8 mouse cellular contexts compared by ENCODE assay signal in the genomic region with DNA sequence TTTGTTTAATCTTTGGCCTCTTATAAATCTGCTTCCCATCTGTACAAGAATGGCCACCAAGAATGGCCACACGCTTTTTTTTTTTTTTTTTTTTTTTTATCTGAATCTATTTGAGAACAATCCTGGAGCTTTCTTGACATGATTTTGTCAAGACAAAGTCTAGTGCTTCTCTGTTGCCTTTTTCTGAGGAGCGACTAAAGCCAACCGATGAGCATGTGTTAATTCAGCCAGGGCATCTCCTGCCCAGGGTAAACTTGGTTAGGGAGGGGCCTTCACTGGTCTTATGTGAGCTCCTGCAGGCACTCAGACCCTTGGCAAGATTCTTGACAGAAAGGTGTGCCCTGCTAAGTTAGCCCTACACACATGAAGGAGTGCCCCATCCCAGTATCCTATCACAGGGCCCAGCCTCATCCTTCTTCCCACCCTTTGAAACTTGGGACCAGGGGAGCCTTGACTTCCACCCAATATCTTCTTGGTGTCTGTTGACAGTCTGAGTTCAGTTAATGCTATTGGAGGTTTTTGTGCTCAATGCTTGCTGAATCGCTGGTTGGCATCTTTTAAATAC. TPM values are rescaled to one million over a fixed set of nuclear protein-coding genes. Genes with fewer than 3 reads are reported as not detected.
DNase-seq lines count a peak whose midpoint lies in the region; ATAC-seq lines count a peak whose summit lies in the region.
"Had no signal": no experiment of that assay in that cellular context is flagged by ENCODE, and none has a peak within 500 bp of the region (broad histone marks: within the 10 kb centered on the region; RNA-seq: fewer than 3 reads in every experiment).

No protein-coding gene starts in this region.

- H3K9me3 ChIP-seq in lung, embryonic 16.5 days (ENCODE audit: control insufficient read depth, low read length): no peaks in the 10 kb centered on the region
- no peaks in the 10 kb centered on the region for H3K9me3 ChIP-seq in forebrain, embryonic 15.5 days
- H3K9me3 ChIP-seq in liver, embryonic 12.5 days (replicated peaks): no peaks in the 10 kb centered on the region
- H3K9me3 ChIP-seq in stomach, embryonic 16.5 days (replicated peaks; ENCODE audit: control insufficient read depth, low read length): no peaks in the 10 kb centered on the region

- intact Hi-C loops in gastrocnemius, postnatal 36 days (cut with DNase I): loop anchor here (5.0 to 10.0 kb wide), 3 partner anchors 58 to 295 kb away; no protein-coding TSS in a partner anchor

- DNase-seq in lung, postnatal 4 days: no peak
- no peak for DNase-seq in gastrocnemius, postnatal 36 days
- no peak for DNase-seq in urinary bladder, postnatal 10 days (ENCODE audit: low spot score)
- DNase-seq: kidney, postnatal 25 days had no signal

- H3K4me3 ChIP-seq in lung, embryonic 16.5 days (ENCODE audit: low read length): peak overlapping the region; percentile 88
- H3K4me3 ChIP-seq in forebrain, embryonic 15.5 days: peak overlapping the region; percentile 88
- peak overlapping the region; percentile 68 for H3K4me3 ChIP-seq in liver, embryonic 12.5 days
- H3K4me3 ChIP-seq in stomach, embryonic 16.5 days (replicated peaks; ENCODE audit: low read length): peak overlapping the region; percentile 88

- peaks cover 24% of the 10 kb centered on the region for H3K4me1 ChIP-seq in lung, embryonic 16.5 days (replicated peaks; ENCODE audit: control insufficient read depth, insufficient read depth, low read length)
- H3K4me1 ChIP-seq in forebrain, embryonic 15.5 days: peaks cover 25% of the 10 kb centered on the region
- H3K4me1 ChIP-seq in liver, embryonic 12.5 days: 0 out of 2 replicates have a peak, but pooled peaks cover 4% of the 10 kb centered on the region
- H3K4me1 ChIP-seq in stomach, embryonic 16.5 days (ENCODE audit: control insufficient read depth, insufficient read depth, low read length): peaks cover 6% of the 10 kb centered on the region; the same call in 1 of the 2 replicates

- peak overlapping the region; percentile 71 for H3K4me2 ChIP-seq in lung, embryonic 16.5 days (ENCODE audit: low read depth, low read length)
- peak overlapping the region; percentile 66 for H3K4me2 ChIP-seq in forebrain, embryonic 15.5 days (replicated peaks)
- peak overlapping the region; percentile 81 for H3K4me2 ChIP-seq in liver, embryonic 12.5 days
- H3K4me2 ChIP-seq in stomach, embryonic 16.5 days (ENCODE audit: low read depth, low read length): peak overlapping the region; percentile 73

- peak overlapping the region; percentile 93 for H3K9ac ChIP-seq in lung, embryonic 16.5 days (ENCODE audit: low read length)
- H3K9ac ChIP-seq in forebrain, embryonic 15.5 days (replicated peaks): peak overlapping the region; percentile 88
- no peak overlapping the region for H3K9ac ChIP-seq in liver, embryonic 12.5 days
- peak overlapping the region; percentile 86 for H3K9ac ChIP-seq in stomach, embryonic 16.5 days (ENCODE audit: low read length)

- H3K36me3 ChIP-seq in lung, embryonic 16.5 days (ENCODE audit: control insufficient read depth, insufficient read depth, low read length): no peaks in the 10 kb centered on the region
- H3K36me3 ChIP-seq in forebrain, embryonic 15.5 days: no peaks in the 10 kb centered on the region
- no peaks in the 10 kb centered on the region for H3K36me3 ChIP-seq in liver, embryonic 12.5 days
- H3K36me3 ChIP-seq in stomach, embryonic 16.5 days (ENCODE audit: control insufficient read depth, insufficient read depth, low read length): no peaks in the 10 kb centered on the region

- peak overlapping the region; percentile 91 for H3K27ac ChIP-seq in lung, embryonic 16.5 days (ENCODE audit: low read length)
- peak overlapping the region; percentile 92; the same call in 1 of the 2 replicates for H3K27ac ChIP-seq in forebrain, embryonic 15.5 days (replicated peaks)
- H3K27ac ChIP-seq in liver, embryonic 12.5 days: no peak overlapping the region
- H3K27ac ChIP-seq in stomach, embryonic 16.5 days (ENCODE audit: low read length): 0 out of 2 replicates have a peak overlapping the region, but pooled peaks have one; percentile 81

- 11% methylated on average over 4 of the region's 4 CpGs for WGBS in lung, embryonic 16.5 days
- WGBS in forebrain, embryonic 15.5 days: 16% methylated on average over 4 of the region's 4 CpGs
- 34% methylated on average over 4 of the region's 4 CpGs for WGBS in liver, embryonic 12.5 days (ENCODE audit: insufficient replicate concordance)
- 26% methylated on average over 4 of the region's 4 CpGs for WGBS in stomach, embryonic 16.5 days

- no peaks in the 10 kb centered on the region for H3K27me3 ChIP-seq in lung, embryonic 16.5 days (ENCODE audit: control insufficient read depth, insufficient read depth, low read depth, low read length)
- no peaks in the 10 kb centered on the region for H3K27me3 ChIP-seq in forebrain, embryonic 15.5 days
- H3K27me3 ChIP-seq in liver, embryonic 12.5 days (replicated peaks): peaks cover 24% of the 10 kb centered on the region
- H3K27me3 ChIP-seq in stomach, embryonic 16.5 days (ENCODE audit: control insufficient read depth, insufficient read depth, low read length): no peaks in the 10 kb centered on the region

- no peak for ATAC-seq in lung, embryonic 16.5 days (ENCODE audit: low read depth)
- no peak for ATAC-seq in forebrain, embryonic 15.5 days (replicated peaks)
- ATAC-seq in liver, embryonic 12.5 days: no peak
- ATAC-seq in stomach, embryonic 16.5 days (ENCODE audit: insufficient read depth, low FRiP score): no peak

RNA-seq across cellular contexts. Expression of gene Fam171a1, which starts 5.4 kb away (rescaled TPM):
- polyA plus RNA-seq in lung, embryonic 16.5 days (2015; fragmentation: Nextera tagmentation; extraction: Ambion mirVana): 49.7 and 54.6 TPM in 2 replicates
- polyA plus RNA-seq in forebrain, embryonic 15.5 days (2015; fragmentation: Nextera tagmentation; extraction: Ambion mirVana): 28.7 and 31.2 TPM in 2 replicates
- 7.0 and 7.6 TPM in 2 replicates for polyA plus RNA-seq in liver, embryonic 12.5 days (2016; fragmentation: Nextera tagmentation; extraction: Ambion mirVana)
- 24.1 and 25.5 TPM in 2 replicates for polyA plus RNA-seq in stomach, embryonic 16.5 days (2015; fragmentation: Nextera tagmentation; extraction: Ambion mirVana)
- 1 to 10 TPM; 3.4 to 3.8 TPM for total RNA-seq in gastrocnemius, postnatal 36 days (2021)
